Mouse (Mus musculus): ENCODE measurements around the gene Cfl2.

DNA sequence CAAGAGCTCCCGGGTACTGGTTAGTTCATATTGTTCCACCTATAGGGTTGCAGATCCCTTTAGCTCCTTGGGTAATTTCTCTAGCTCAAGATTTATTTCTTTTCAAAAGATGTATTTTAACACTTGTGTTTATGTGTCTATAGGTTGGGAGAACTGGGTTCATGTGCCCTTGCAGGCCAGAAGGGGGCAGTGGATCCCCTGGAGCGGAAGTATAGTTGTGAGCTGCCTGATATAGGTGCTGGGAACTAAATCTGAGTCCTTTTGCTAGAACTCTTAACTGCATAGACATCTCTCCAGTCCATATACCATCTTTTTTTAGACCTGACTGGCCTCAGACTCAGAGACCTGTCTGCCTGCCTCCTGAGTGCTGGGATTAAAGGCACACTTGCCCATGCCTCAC is 27.7 kb upstream of the Cfl2 start:
- TF ChIP-seq CTCF (IDR thresholded peaks at IDR 0.05; ENCODE audit: control insufficient read depth, insufficient read depth, insufficient replicate concordance, low read depth, low read length) (no peak), POLR2A (IDR thresholded peaks at IDR 0.05; ENCODE audit: control insufficient read depth, low read depth, low read length) (no peak)
